In genomic region chr17:78075892-78076291, GRCm38 (mm10) we compare ENCODE assay signal across 18 mouse cellular contexts.
"Had no signal": no experiment of that assay in that cellular context is flagged by ENCODE, and none has a peak within 500 bp of the region (broad histone marks: within the 10 kb centered on the region; RNA-seq: fewer than 3 reads in every experiment).

No protein-coding gene starts in this region.

- DNase-seq: lung, adult 18-20 months; lung, embryonic 14.5 days; lung, postnatal 10 days; lung, postnatal 4 days; retina, postnatal 1 day; right cerebral cortex, adult 18-20 months; right cerebral cortex, postnatal 25 days; right cerebral cortex, postnatal 4 days; spleen, adult 18-20 months; thymus, adult 18-20 months; thymus, postnatal 14 days; thymus, postnatal 36 days had no signal

- ATAC-seq: midbrain, embryonic 13.5 days; midbrain, embryonic 15.5 days had no signal

- H3K27me3 ChIP-seq: midbrain, embryonic 13.5 days; midbrain, embryonic 15.5 days; neural tube, embryonic 13.5 days; neural tube, embryonic 15.5 days had no signal

- H3K9me3 ChIP-seq: midbrain, embryonic 10.5 days; midbrain, embryonic 13.5 days; midbrain, embryonic 15.5 days; neural tube, embryonic 13.5 days; neural tube, embryonic 15.5 days had no signal

- H3K9ac ChIP-seq: lung, embryonic 14.5 days; midbrain, embryonic 13.5 days; midbrain, embryonic 15.5 days; neural tube, embryonic 13.5 days; neural tube, embryonic 15.5 days had no signal

- H3K4me1 ChIP-seq: midbrain, embryonic 10.5 days; midbrain, embryonic 13.5 days; midbrain, embryonic 15.5 days; neural tube, embryonic 13.5 days; neural tube, embryonic 15.5 days had no signal

- H3K36me3 ChIP-seq: midbrain, embryonic 10.5 days; midbrain, embryonic 13.5 days; midbrain, embryonic 15.5 days; neural tube, embryonic 13.5 days; neural tube, embryonic 15.5 days had no signal

- H3K27ac ChIP-seq: midbrain, embryonic 10.5 days; midbrain, embryonic 13.5 days; midbrain, embryonic 15.5 days; neural tube, embryonic 13.5 days; neural tube, embryonic 15.5 days had no signal

- H3K4me3 ChIP-seq: midbrain, embryonic 10.5 days; midbrain, embryonic 13.5 days; midbrain, embryonic 15.5 days; myocyte; neural tube, embryonic 13.5 days; neural tube, embryonic 15.5 days had no signal

- H3K4me2 ChIP-seq: lung, embryonic 14.5 days; midbrain, embryonic 13.5 days; midbrain, embryonic 15.5 days; neural tube, embryonic 13.5 days; neural tube, embryonic 15.5 days had no signal
